Mouse (Mus musculus) kidney, postnatal 10 days (tissue): ENCODE results near the gene Palm.

ENCODE experiments used
- DNase-seq: peaks from one replicate; pipeline ENCODE4 v3.0.0; 2021; ENCODE audit warnings: mixed read lengths

Gene Palm

GRCm38 (mm10) chr10:79800508-79800907 is 7.1 kb downstream of the Palm start:
- DNase-seq: no peak

GRCm38 (mm10) chr10:79801837-79802236 is 8.5 kb downstream of the Palm start:
- peak; percentile 66 for DNase-seq

GRCm38 (mm10) chr10:79802331-79802971 is 9.1 kb downstream of the Palm start:
- DNase-seq: peak; percentile 82

- peak; percentile 74 for DNase-seq
Observed at GRCm38 (mm10) chr10:79803716-79804323, 10.4 kb downstream of the Palm start.

GRCm38 (mm10) chr10:79805636-79806035 is 12.3 kb downstream of the Palm start:
- peak; percentile 80 for DNase-seq

GRCm38 (mm10) chr10:79806331-79806730 is 13.0 kb downstream of the Palm start:
- DNase-seq: no peak

- peak; percentile 61 for DNase-seq
Observed at GRCm38 (mm10) chr10:79806972-79807371, 13.6 kb downstream of the Palm start.

GRCm38 (mm10) chr10:79807826-79808225 is 14.5 kb downstream of the Palm start:
- DNase-seq: peak; percentile 79

GRCm38 (mm10) chr10:79808728-79809127 is 15.4 kb downstream of the Palm start:
- DNase-seq: peak; percentile 59

GRCm38 (mm10) chr10:79811736-79812637 is 18.6 kb downstream of the Palm start:
- peak; percentile 92 for DNase-seq

- peak; percentile 56 for DNase-seq
Observed at GRCm38 (mm10) chr10:79814271-79814842, 21.0 kb downstream of the Palm start.

GRCm38 (mm10) chr10:79815671-79816494 is 22.5 kb downstream of the Palm start:
- DNase-seq: peak; percentile 75

GRCm38 (mm10) chr10:79817111-79817510 is 23.7 kb downstream of the Palm start:
- no peak for DNase-seq

- DNase-seq: no peak
Observed at GRCm38 (mm10) chr10:79818225-79818624, 24.9 kb downstream of the Palm start.

- DNase-seq: no peak
Observed at GRCm38 (mm10) chr10:79819606-79820005, 26.2 kb downstream of the Palm start.

GRCm38 (mm10) chr10:79820277-79820676 is 26.9 kb downstream of the Palm start:
- DNase-seq: no peak

GRCm38 (mm10) chr10:79820782-79821181 is 27.4 kb downstream of the Palm start, which contains the start of gene Misp:
Misp (plus strand) TSS chr10:79820989.
- DNase-seq: peak; percentile 69

- DNase-seq: no peak
Observed at GRCm38 (mm10) chr10:79821731-79822130, 28.4 kb downstream of the Palm start.

GRCm38 (mm10) chr10:79822372-79822771 is 29.0 kb downstream of the Palm start:
- peak; percentile 82 for DNase-seq

GRCm38 (mm10) chr10:79823011-79823410 is 29.6 kb downstream of the Palm start:
- no peak for DNase-seq

GRCm38 (mm10) chr10:79824413-79824812 is 31.0 kb downstream of the Palm start:
- DNase-seq: no peak

GRCm38 (mm10) chr10:79831583-79831982 is 38.2 kb downstream of the Palm start:
- no peak for DNase-seq
